Mouse (Mus musculus) urinary bladder, adult 2 months (tissue): ENCODE results near the gene Sit1. TPM values are rescaled to one million over a fixed set of nuclear protein-coding genes. Genes with fewer than 3 reads are reported as not detected.

ENCODE experiments used
- DNase-seq: peaks from one replicate; pipeline ENCODE4 v3.0.0; 2022; ENCODE audit warnings: low spot score
- polyA plus RNA-seq: library from polyadenylated mRNA; depleted of rRNA; stranded (reverse); fragments of >200 nt; gene quantifications from 2 replicates; pipeline ENCODE4 v1.2.3, GENCODE M21; 2012; rRNA removed

The Sit1 gene
- polyA plus RNA-seq, 1 experiment = 0.41 TPM

GRCm38 (mm10) chr4:43470301-43470700, 13.2 kb downstream of the Sit1 start:
- DNase-seq = no peak

GRCm38 (mm10) chr4:43466872-43467271, 16.7 kb downstream of the Sit1 start:
- no peak for DNase-seq

GRCm38 (mm10) chr4:43465935-43466334, 17.6 kb downstream of the Sit1 start:
- no peak for DNase-seq

- no peak for DNase-seq
These were observed 20.4 kb downstream of the Sit1 start for GRCm38 (mm10) chr4:43463102-43463501.

DNA sequence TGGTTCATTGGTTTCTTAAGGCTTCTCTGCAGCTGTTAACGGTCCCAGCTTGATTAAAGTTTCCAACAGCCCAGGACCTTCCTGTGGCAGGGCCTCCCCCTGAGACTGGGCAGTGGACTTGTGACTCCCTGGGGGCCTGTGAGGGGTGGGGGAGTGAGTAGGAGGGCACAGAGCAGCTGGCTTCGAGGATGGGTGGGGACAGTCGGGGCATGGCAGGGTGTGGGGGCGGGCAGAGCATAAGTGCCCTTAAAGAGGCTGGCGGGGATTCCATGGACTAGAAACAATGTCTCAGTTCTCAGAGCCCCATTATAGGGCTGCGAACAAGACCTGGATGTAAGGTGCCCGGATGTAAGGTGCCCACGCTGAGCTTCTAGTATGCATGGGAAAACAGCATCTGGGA, 26.4 kb downstream of the Sit1 start:
- no peak for DNase-seq

DNA sequence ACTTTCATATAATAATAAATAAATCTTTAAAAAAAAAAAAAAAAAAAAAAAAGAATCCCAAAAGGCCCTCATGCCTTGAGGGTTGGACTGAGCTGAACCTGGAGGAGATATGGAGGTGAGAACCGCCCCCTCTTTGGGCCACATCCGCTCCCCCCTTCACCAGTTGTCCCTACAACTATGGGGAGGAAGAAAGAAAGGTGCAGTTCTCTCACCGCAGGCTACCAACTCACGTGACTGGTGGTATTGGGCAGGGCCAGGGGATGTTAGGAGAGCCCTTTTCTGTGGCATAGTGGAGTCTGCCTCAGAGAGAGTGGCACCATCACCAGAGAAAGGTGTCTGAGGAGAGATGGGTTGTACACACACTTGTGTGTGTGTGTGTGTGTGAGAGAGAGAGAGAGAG, 27.1 kb downstream of the Sit1 start:
- no peak for DNase-seq

GRCm38 (mm10) chr4:43454041-43454836, 29.3 kb downstream of the Sit1 start, which contains the start of gene Cd72:
Cd72 (minus strand) TSS chr4:43454628.
- DNase-seq = no peak

GRCm38 (mm10) chr4:43453413-43453812, 30.1 kb downstream of the Sit1 start:
- DNase-seq = no peak

DNA sequence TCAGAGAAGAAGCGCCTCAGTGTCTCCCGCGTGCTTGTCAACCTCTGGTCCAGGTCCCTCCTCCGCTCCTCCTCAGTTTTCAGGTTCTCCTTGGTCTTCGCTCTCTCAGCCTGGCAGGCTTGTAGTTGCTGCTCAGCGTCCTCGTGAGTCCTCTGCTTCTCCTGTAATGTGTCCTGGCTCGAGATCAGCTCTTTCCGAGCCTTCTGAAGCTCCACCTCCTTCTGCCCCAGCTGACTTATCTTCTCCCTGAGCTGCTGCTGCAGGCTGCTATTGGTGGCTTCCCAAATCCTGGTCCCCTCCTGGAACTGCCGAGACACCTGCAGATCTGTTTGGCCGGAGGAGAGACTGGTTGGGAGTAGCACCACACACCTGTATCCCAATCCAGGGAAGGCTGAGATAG, 31.2 kb downstream of the Sit1 start:
- no peak for DNase-seq

DNA sequence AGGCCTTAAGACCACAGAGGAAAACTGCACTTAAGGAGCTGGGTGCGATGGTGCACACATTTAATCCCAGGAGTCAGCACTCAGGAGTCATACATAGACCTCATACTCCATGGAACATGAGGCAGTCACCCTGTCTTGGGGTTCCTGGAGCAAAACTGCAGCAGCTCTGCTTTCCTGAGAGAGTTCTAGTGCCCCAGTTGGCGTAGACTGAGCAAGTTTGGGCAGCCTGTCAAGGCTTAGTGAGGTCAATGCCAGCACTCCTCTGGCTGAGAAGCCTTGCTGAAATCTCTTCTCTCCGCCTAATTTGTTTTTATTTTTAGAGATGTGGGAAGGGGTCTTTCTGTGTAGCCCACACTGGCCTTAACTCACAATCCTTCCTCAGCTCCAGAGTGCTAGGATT, 35.0 kb downstream of the Sit1 start:
- DNase-seq = no peak

DNA sequence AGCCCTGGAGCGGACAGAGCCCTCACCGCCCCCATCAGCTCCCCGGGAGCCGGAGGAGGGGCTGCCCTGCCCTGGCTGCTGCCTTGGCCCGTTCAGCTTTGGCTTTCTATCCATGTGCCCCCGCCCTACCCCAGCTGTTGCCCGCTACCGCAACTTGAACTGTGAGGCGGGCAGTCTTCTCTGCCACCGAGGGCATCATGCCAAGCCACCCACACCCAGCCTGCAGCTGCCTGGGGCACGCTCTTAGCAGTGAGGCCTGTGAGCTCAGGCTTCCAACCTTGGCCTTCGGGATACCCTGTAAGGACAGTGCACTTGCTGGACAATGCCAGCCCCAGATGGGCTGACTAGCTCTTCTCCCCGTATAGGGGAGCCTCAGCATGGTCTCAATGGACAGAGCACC, 36.3 kb downstream of the Sit1 start:
- DNase-seq = no peak

GRCm38 (mm10) chr4:43443511-43443910, 40.0 kb downstream of the Sit1 start:
- DNase-seq = peak; percentile 51

DNA sequence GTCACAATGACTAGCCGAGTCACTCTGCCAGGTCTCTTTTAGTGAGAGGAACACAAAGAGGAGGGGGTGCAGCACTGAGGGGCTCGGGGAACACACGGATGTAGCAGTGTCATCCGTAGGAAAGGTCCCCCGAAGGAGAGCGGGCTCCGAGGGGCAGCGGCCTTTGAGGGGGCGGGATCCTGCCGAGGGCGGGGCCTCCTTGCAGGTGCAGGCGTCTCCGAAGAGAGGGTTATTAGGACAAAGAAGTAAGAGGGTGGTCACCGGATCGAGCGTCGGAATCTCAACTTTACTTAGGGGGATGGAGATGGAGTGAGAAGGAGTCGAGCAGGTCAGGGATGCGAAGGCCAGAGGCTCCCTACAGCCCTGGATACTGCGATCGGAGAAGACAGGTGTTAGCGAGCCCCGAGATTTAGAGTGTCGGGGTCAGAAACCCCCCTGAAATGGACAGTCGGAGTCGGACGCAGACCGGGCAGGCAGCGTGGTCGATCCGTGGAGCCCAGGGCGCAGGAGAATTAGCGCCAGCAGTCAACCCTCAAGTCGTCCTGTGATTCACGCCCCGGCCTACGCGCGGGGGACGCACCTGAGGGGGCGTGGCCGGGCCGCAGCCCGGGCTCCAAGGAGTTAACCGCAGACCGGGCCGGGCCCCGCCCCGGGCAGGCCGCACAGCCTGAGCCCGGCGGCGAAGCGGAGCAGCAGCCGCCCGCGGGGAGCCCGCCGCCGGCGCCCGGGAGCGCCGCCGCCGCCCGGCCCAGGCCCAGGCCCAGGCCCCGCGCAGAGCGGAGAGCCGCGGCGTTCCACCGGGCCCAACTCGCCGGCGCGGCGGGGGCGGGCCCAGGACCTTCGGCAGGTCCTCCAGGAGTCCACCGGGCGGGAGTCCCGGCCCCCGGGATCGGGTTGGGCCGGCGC, 40.8 kb downstream of the Sit1 start:
- DNase-seq = peak; percentile 68

DNA sequence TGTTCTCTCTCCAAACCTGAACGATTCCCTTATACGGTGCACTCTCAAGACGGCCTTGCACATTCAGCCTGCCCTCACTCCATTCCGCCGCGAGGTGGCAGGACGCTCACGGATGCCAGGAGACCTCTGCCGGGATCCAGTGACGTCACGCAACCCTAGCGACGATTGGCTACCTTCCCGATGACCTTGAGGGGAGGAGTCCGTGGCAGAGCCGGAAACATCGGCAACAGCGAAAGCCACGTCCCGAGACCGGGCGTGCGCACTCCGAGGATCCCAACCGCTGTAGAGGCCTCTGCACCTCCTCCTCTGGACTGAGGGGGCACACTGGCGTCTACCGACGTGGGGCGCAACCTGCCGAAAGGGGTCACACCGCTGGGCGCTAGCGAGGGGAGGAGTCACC, 41.5 kb downstream of the Sit1 start:
- DNase-seq = peak; percentile 95

GRCm38 (mm10) chr4:43441639-43442038, 41.9 kb downstream of the Sit1 start, which contains the start of gene Tesk1:
Tesk1 (plus strand) TSS chr4:43441939.
- no peak for DNase-seq

GRCm38 (mm10) chr4:43432832-43433231, 50.7 kb downstream of the Sit1 start:
- no peak for DNase-seq

Other genes starting within 250 kb of the Sit1 start
- gene Atp8b5, start 216.6 kb downstream of the Sit1 start, polyA plus RNA-seq = 0.58 and 0.65 TPM in 2 replicates
- 22.3 and 43.1 TPM in 2 replicates for gene Rusc2, start 101.8 kb downstream of the Sit1 start, polyA plus RNA-seq
- 0.55 and 0.59 TPM in 2 replicates for gene Fam166b, start 54.6 kb downstream of the Sit1 start, polyA plus RNA-seq
- 25.8 and 34.2 TPM in 2 replicates for gene Tesk1, start 41.8 kb downstream of the Sit1 start, polyA plus RNA-seq
- gene Cd72, start 29.1 kb downstream of the Sit1 start, polyA plus RNA-seq = 2.4 and 4.6 TPM in 2 replicates
- gene Ccdc107, start 9.2 kb upstream of the Sit1 start, polyA plus RNA-seq = 272 and 290 TPM in 2 replicates
- 14.7 and 26.0 TPM in 2 replicates for gene Arhgef39, start 16.0 kb upstream of the Sit1 start, polyA plus RNA-seq
- 1.3 and 1.9 TPM in 2 replicates for gene Car9, start 23.2 kb upstream of the Sit1 start, polyA plus RNA-seq
- 3,808 and 5,340 TPM in 2 replicates for gene Tpm2, start 40.0 kb upstream of the Sit1 start, polyA plus RNA-seq
- 57.7 and 77.0 TPM in 2 replicates for gene Creb3, start 78.6 kb upstream of the Sit1 start, polyA plus RNA-seq
- 124 and 153 TPM in 2 replicates for gene Tln1, start 79.0 kb upstream of the Sit1 start, polyA plus RNA-seq
- 34.9 and 35.1 TPM in 2 replicates for gene Rgp1, start 95.0 kb upstream of the Sit1 start, polyA plus RNA-seq
- gene Gba2, start 95.1 kb upstream of the Sit1 start, polyA plus RNA-seq = 15.1 and 16.8 TPM in 2 replicates
- gene Msmp, start 100.8 kb upstream of the Sit1 start, polyA plus RNA-seq = 0.44 TPM in 1 of 2 replicates, not detected in the other
- gene Npr2, start 148.2 kb upstream of the Sit1 start, polyA plus RNA-seq = 54.7 and 69.7 TPM in 2 replicates
- 1.0 and 1.3 TPM in 2 replicates for gene Spag8, start 169.9 kb upstream of the Sit1 start, polyA plus RNA-seq
- gene Hint2, start 172.7 kb upstream of the Sit1 start, polyA plus RNA-seq = 107 and 112 TPM in 2 replicates
- 8.3 and 12.6 TPM in 2 replicates for gene Tmem8b, start 185.2 kb upstream of the Sit1 start, polyA plus RNA-seq
- 0.41 and 0.51 TPM in 2 replicates for gene Fam221b, start 185.4 kb upstream of the Sit1 start, polyA plus RNA-seq
- not detected in 2 replicates for gene Olfr70, start 217.1 kb upstream of the Sit1 start, polyA plus RNA-seq
- gene Olfr71, start 226.5 kb upstream of the Sit1 start, polyA plus RNA-seq = not detected in 2 replicates
- 5.2 and 7.8 TPM in 2 replicates for gene Hrct1, start 243.5 kb upstream of the Sit1 start, polyA plus RNA-seq
- 1.2 and 1.6 TPM in 2 replicates for gene Spaar, start 246.3 kb upstream of the Sit1 start, polyA plus RNA-seq